Mouse (Mus musculus): ENCODE results near the gene Fn3k. TPM values are rescaled to one million over a fixed set of nuclear protein-coding genes. Genes with fewer than 3 reads are reported as not detected.

Gene Fn3k
- total and polyA plus RNA-seq, 3 experiments: 0.07 to 0.27 TPM; not detected in 1

GRCm38 (mm10) chr11:121437236-121437635 is 2.5 kb downstream of the Fn3k start:
- Histone ChIP-seq H3K36me3 (ENCODE audit: control insufficient read depth in 1 of 2, insufficient read depth in 2 of 2, low read length in 2 of 2) (peaks cover 0 to 16% of the 10 kb centered on the region in 2 experiments; a peak in 2 of 4 replicates), H3K4me1 (ENCODE audit: control insufficient read depth in 1 of 2, insufficient read depth in 2 of 2, low read length in 2 of 2) (peaks cover 10 to 18% of the 10 kb centered on the region in 2 experiments), H3K27ac (ENCODE audit: control insufficient read depth, low read depth, low read length) (no peak overlapping the region), H3K9me3 (replicated peaks; ENCODE audit: insufficient read depth, low read length) (no peaks in the 10 kb centered on the region), H3K79me2 (ENCODE audit: control insufficient read depth, insufficient read depth, low read length, poor library complexity) (no peaks in the 10 kb centered on the region), H3K9ac (ENCODE audit: control insufficient read depth, low read depth, low read length, poor library complexity, severe bottlenecking) (no peak overlapping the region), H3K27me3 (ENCODE audit: control insufficient read depth in 1 of 2, insufficient read depth in 2 of 2, low read length in 2 of 2) (no peaks in the 10 kb centered on the region), H3K4me3 (ENCODE audit: control insufficient read depth in 1 of 2, insufficient read depth in 1 of 2, low read depth in 2 of 2, low read length in 2 of 2) (no peak overlapping the region)
- no peak for DNase-seq (ENCODE audit: low read depth, low spot score)
- TF ChIP-seq ETS1 (IDR thresholded peaks at IDR 0.05; ENCODE audit: low read depth, low read length) (no peak), SMC3 (IDR thresholded peaks at IDR 0.05; ENCODE audit: low read depth, low read length) (no peak), NELFE (IDR thresholded peaks at IDR 0.05; ENCODE audit: low read depth, low read length) (no peak), ELF1 (IDR thresholded peaks at IDR 0.05; ENCODE audit: low read depth, low read length) (no peak)

DNA sequence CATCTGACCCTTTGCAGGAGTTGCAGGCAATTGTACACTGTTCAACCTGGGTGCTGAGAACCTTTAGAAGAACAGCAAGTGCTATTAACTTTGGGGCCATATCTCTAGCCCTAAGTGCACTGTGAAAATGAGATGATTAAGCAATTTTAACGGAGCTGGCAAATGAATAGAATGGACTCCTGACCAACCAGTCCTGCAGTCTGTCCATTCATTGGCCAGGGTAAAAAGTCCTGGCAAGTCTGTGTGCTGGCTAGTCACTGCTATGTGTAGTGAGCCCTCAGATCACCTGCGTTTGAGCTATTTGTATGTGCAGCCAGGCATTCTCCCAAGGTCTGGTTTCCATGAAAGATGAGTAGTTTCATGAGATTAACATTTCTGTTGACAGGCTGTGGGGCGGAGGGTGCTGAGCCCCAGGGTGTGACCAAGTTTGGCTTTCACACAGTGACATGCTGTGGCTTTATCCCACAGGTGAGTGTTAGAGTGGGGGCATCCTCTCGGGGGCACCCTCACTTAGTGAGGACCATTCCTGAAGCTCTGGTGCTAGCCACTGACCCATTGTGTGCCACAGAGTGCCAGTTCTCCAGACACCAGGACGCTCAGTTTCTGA is 5.1 kb downstream of the Fn3k start:
- Histone ChIP-seq H3K27me3 (ENCODE audit: control insufficient read depth in 1 of 2, insufficient read depth in 2 of 2, low read length in 2 of 2) (peaks cover 3 to 6% of the 10 kb centered on the region in 2 experiments; a peak in 3 of 4 replicates), H3K79me2 (ENCODE audit: control insufficient read depth, insufficient read depth, low read length, poor library complexity) (no peaks in the 10 kb centered on the region), H3K9me3 (replicated peaks; ENCODE audit: insufficient read depth, low read length) (no peaks in the 10 kb centered on the region), H3K27ac (ENCODE audit: control insufficient read depth, low read depth, low read length) (no peak overlapping the region), H3K9ac (ENCODE audit: control insufficient read depth, low read depth, low read length, poor library complexity, severe bottlenecking) (no peak overlapping the region), H3K4me3 (ENCODE audit: control insufficient read depth in 1 of 2, insufficient read depth in 1 of 2, low read depth in 2 of 2, low read length in 2 of 2) (no peak overlapping the region), H3K4me1 (ENCODE audit: control insufficient read depth in 1 of 2, insufficient read depth in 2 of 2, low read length in 2 of 2) (no peaks in the 10 kb centered on the region; a peak in 1 of 4 replicates), H3K36me3 (ENCODE audit: control insufficient read depth in 1 of 2, insufficient read depth in 2 of 2, low read length in 2 of 2) (no peaks in the 10 kb centered on the region)
- no peak for DNase-seq (ENCODE audit: low read depth, low spot score)
- TF ChIP-seq USF2 (IDR thresholded peaks at IDR 0.05; ENCODE audit: borderline replicate concordance in 1 of 2, insufficient read depth in 1 of 2, low read depth in 1 of 2, low read length in 2 of 2) (no peak), ZKSCAN1 (IDR thresholded peaks at IDR 0.05; ENCODE audit: low read depth, low read length) (no peak)

DNA sequence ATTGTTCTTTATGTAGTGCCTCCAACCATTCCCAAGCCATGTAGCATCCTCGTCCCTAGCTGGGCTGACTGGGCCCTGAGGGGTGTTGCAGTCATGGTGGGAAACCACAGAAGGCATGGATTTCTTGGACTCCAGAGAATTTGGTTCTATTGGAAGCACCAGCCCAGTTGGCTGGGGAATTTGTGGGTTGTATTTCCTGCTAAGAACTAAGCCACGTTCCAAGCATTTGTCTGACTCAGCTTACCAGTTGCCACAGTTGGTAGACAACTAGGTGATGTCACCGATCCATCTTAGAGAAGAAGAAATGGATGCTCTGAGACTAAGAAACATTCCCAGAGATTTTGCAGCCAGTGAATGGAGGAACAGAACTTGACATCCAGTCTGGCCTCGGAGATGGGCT is 6.9 kb downstream of the Fn3k start:
- Histone ChIP-seq H3K27ac (ENCODE audit: control insufficient read depth, low read depth, low read length) (no peak overlapping the region), H3K9ac (ENCODE audit: control insufficient read depth, low read depth, low read length, poor library complexity, severe bottlenecking) (no peak overlapping the region), H3K4me3 (ENCODE audit: control insufficient read depth in 1 of 2, insufficient read depth in 1 of 2, low read depth in 2 of 2, low read length in 2 of 2) (no peak overlapping the region), H3K36me3 (ENCODE audit: control insufficient read depth in 1 of 2, insufficient read depth in 2 of 2, low read length in 2 of 2) (peaks cover 0 to 9% of the 10 kb centered on the region in 2 experiments; a peak in 2 of 4 replicates), H3K9me3 (replicated peaks; ENCODE audit: insufficient read depth, low read length) (no peaks in the 10 kb centered on the region), H3K4me1 (ENCODE audit: control insufficient read depth in 1 of 2, insufficient read depth in 2 of 2, low read length in 2 of 2) (peaks cover 0 to 6% of the 10 kb centered on the region in 2 experiments; a peak in 3 of 4 replicates), H3K79me2 (ENCODE audit: control insufficient read depth, insufficient read depth, low read length, poor library complexity) (no peaks in the 10 kb centered on the region), H3K27me3 (ENCODE audit: control insufficient read depth in 1 of 2, insufficient read depth in 2 of 2, low read length in 2 of 2) (peaks cover 3 to 6% of the 10 kb centered on the region in 2 experiments; a peak in 3 of 4 replicates)
- DNase-seq (ENCODE audit: low read depth, low spot score): no peak
- no peak for TF ChIP-seq MEF2A (IDR thresholded peaks at IDR 0.05; ENCODE audit: extremely low read depth, insufficient replicate concordance, low read depth, low read length, poor library complexity, severe bottlenecking)
- no peak for TF ChIP-seq ZKSCAN1 (IDR thresholded peaks at IDR 0.05; ENCODE audit: low read depth, low read length)
- TF ChIP-seq POLR2AphosphoS2 (IDR thresholded peaks at IDR 0.05; ENCODE audit: low read length): no peak
- no peak for TF ChIP-seq USF2 (IDR thresholded peaks at IDR 0.05; ENCODE audit: borderline replicate concordance in 1 of 2, insufficient read depth in 1 of 2, low read depth in 1 of 2, low read length in 2 of 2)
- no peak for TF ChIP-seq MAX (IDR thresholded peaks at IDR 0.05; ENCODE audit: low read length)

Data from MEL (cell line).